Mouse (Mus musculus) sigmoid colon, adult 10 weeks (tissue): Measurements from ENCODE around the gene Crisp3. TPM values are rescaled to one million over a fixed set of nuclear protein-coding genes. Genes with fewer than 3 reads are reported as not detected.

Source experiments
- polyA plus RNA-seq: library from polyadenylated mRNA; stranded (reverse); fragments of 350-450 nt; fragmentation: Illumina TruSeq; extraction: RNeasy Lipid Tissue Mini Kit (QIAGEN cat#74804); gene quantifications from one replicate; pipeline ENCODE4 v1.2.3, GENCODE M21; 2014; ENCODE audit warnings: low read depth, low replicate concordance

The Crisp3 gene
- 12.5 TPM for polyA plus RNA-seq

GRCm38 (mm10) chr17:40242135-40242534, at the start of gene Crisp3:
Gene Crisp3, minus strand, starts transcription at chr17:40242288.

DNA sequence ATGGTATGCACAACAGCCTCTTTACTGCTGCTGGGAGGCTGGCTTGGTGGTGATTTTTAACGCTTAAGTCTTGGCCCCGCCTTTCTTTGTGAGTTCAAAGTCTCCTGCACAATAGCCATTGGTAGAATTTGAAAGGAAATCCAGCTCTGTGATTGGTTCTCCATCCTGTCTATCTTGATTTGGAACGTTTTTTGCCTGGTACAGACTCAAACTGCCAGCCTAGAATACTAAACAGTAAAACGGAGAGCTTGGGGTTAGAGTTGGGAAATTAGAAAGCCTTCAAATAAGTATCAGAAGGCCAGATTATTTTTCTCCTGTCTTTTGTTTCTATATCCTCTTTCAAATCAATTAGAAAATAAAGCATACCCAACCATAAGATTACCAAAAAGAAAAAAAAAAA, 33.5 kb downstream of the Crisp3 start, which contains the start of gene Pgk2:
Gene Pgk2 (minus strand): TSS at position 101 of the 400 bp plus-strand sequence.

Other genes starting within 250 kb of the Crisp3 start
- not detected for gene AC192777.2, start 146.8 kb downstream of the Crisp3 start, polyA plus RNA-seq
- gene Pgk2, start 33.6 kb downstream of the Crisp3 start, polyA plus RNA-seq = not detected
- gene Crisp1, start 76.9 kb upstream of the Crisp3 start, polyA plus RNA-seq = 3.1 TPM